In the genomic region with DNA sequence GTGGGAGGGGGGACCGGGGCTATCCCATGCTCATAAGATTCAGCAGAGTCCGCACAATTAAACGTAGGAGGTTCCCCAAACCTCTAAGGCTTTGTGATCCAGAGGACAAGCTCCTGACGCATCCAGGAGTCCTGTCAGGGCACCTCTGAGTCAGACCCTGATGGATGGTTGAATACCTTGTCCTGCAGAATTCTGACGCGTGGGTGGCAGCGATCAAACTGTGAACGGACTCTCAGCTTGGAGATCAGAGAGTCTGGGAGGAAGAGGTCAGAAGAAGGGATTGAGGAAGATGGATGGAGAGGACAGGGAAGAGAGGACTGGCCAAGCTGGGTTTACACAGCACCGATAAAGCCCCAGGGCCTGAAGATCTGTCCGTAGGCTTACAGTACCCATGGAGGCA, we compare ENCODE assay signal across 8 mouse cellular contexts. TPM values are rescaled to one million over a fixed set of nuclear protein-coding genes. Genes with fewer than 3 reads are reported as not detected.
A peak's percentile ranks its signal among the peaks of the same experiment; 100 is the strongest.
DNase-seq lines count a peak whose midpoint lies in the region; ATAC-seq and TF ChIP-seq lines count a peak whose summit lies in the region.

No protein-coding gene starts in this region.

- H3K4me1 ChIP-seq in erythroblast, embryonic 14.5 days (ENCODE audit: control insufficient read depth): peaks cover 22% of the 10 kb centered on the region
- peaks cover 8% of the 10 kb centered on the region for H3K4me1 ChIP-seq in lung, embryonic 16.5 days (replicated peaks; ENCODE audit: control insufficient read depth, insufficient read depth, low read length)
- H3K4me1 ChIP-seq in limb, embryonic 14.5 days (ENCODE audit: control insufficient read depth, insufficient read depth, low read length): peaks cover 9% of the 10 kb centered on the region
- H3K4me1 ChIP-seq in stomach, embryonic 14.5 days (ENCODE audit: control insufficient read depth, insufficient read depth, low read length): peaks cover 18% of the 10 kb centered on the region

- peak overlapping the region; percentile 37 for H3K4me3 ChIP-seq in erythroblast, embryonic 14.5 days (replicated peaks)
- peak overlapping the region; percentile 35 for H3K4me3 ChIP-seq in lung, embryonic 16.5 days (ENCODE audit: low read length)
- peak overlapping the region; percentile 22 for H3K4me3 ChIP-seq in limb, embryonic 14.5 days (replicated peaks; ENCODE audit: low read length)
- H3K4me3 ChIP-seq in stomach, embryonic 14.5 days (ENCODE audit: low read depth, low read length): peak overlapping the region; percentile 8; the same call in 1 of the 2 replicates

- peak overlapping the region; percentile 91 for H3K27ac ChIP-seq in lung, embryonic 16.5 days (ENCODE audit: low read length)
- peak overlapping the region; percentile 41; the same call in 1 of the 2 replicates for H3K27ac ChIP-seq in limb, embryonic 14.5 days (replicated peaks; ENCODE audit: low read depth, low read length)
- H3K27ac ChIP-seq in stomach, embryonic 14.5 days (ENCODE audit: low read length): peak overlapping the region; percentile 84

- H3K9me3 ChIP-seq in erythroblast, embryonic 14.5 days (ENCODE audit: control insufficient read depth, low read length): no peaks in the 10 kb centered on the region
- H3K9me3 ChIP-seq in lung, embryonic 16.5 days (ENCODE audit: control insufficient read depth, low read length): no peaks in the 10 kb centered on the region
- H3K9me3 ChIP-seq in limb, embryonic 14.5 days (ENCODE audit: control insufficient read depth, low read length): no peaks in the 10 kb centered on the region
- H3K9me3 ChIP-seq in stomach, embryonic 14.5 days (ENCODE audit: control insufficient read depth, low read depth, low read length): no peaks in the 10 kb centered on the region

- peak overlapping the region; percentile 48 for H3K4me2 ChIP-seq in lung, embryonic 16.5 days (ENCODE audit: low read depth, low read length)
- H3K4me2 ChIP-seq in limb, embryonic 14.5 days (replicated peaks; ENCODE audit: low read depth, low read length, severe bottlenecking): peak overlapping the region; percentile 43
- H3K4me2 ChIP-seq in stomach, embryonic 14.5 days (replicated peaks; ENCODE audit: low read depth, low read length): peak overlapping the region; percentile 24

- no peak for TF ChIP-seq POLR2A in limb, embryonic 14.5 days (IDR thresholded peaks at IDR 0.05; ENCODE audit: borderline replicate concordance, extremely low read depth, insufficient read depth, insufficient read length)

- no peak for ATAC-seq in erythroblast, adult 5-6 weeks (replicated peaks; ENCODE audit: low FRiP score, poor library complexity, severe bottlenecking)
- peak; percentile 11; the same call in 1 of the 2 replicates for ATAC-seq in lung, embryonic 16.5 days (ENCODE audit: low read depth)
- no peak for ATAC-seq in limb, embryonic 14.5 days (ENCODE audit: low FRiP score, low read depth)
- ATAC-seq in stomach, embryonic 14.5 days (ENCODE audit: insufficient number of reproducible peaks, insufficient read depth, low FRiP score, low read depth): no peak

- 17% methylated on average over 10 of the region's 10 CpGs for WGBS in lung, embryonic 16.5 days
- 29% methylated on average over 10 of the region's 10 CpGs for WGBS in limb, embryonic 14.5 days
- 15% methylated on average over 10 of the region's 10 CpGs for WGBS in stomach, embryonic 14.5 days

- H3K36me3 ChIP-seq in erythroblast, embryonic 14.5 days (ENCODE audit: control insufficient read depth): no peaks in the 10 kb centered on the region
- H3K36me3 ChIP-seq in lung, embryonic 16.5 days (ENCODE audit: control insufficient read depth, insufficient read depth, low read length): no peaks in the 10 kb centered on the region
- H3K36me3 ChIP-seq in limb, embryonic 14.5 days (ENCODE audit: control insufficient read depth, insufficient read depth, low read length): no peaks in the 10 kb centered on the region
- H3K36me3 ChIP-seq in stomach, embryonic 14.5 days (ENCODE audit: control insufficient read depth, insufficient read depth, low read length): no peaks in the 10 kb centered on the region

- H3K9ac ChIP-seq in lung, embryonic 16.5 days (ENCODE audit: low read length): peak overlapping the region; percentile 41
- no peak overlapping the region for H3K9ac ChIP-seq in limb, embryonic 14.5 days (ENCODE audit: low read depth, low read length, severe bottlenecking)
- no peak overlapping the region for H3K9ac ChIP-seq in stomach, embryonic 14.5 days (replicated peaks; ENCODE audit: low read depth, low read length)

- H3K27me3 ChIP-seq in erythroblast, embryonic 14.5 days (ENCODE audit: control insufficient read depth): peaks cover 50% of the 10 kb centered on the region
- H3K27me3 ChIP-seq in lung, embryonic 16.5 days (ENCODE audit: control insufficient read depth, insufficient read depth, low read depth, low read length): no peaks in the 10 kb centered on the region
- H3K27me3 ChIP-seq in limb, embryonic 14.5 days (ENCODE audit: control insufficient read depth, insufficient read depth, low read length): no peaks in the 10 kb centered on the region
- H3K27me3 ChIP-seq in stomach, embryonic 14.5 days (ENCODE audit: control insufficient read depth, insufficient read depth, low read length): no peaks in the 10 kb centered on the region

- no peak for DNase-seq in lung, adult 18-20 months
- DNase-seq in limb, embryonic 14.5 days (ENCODE audit: low spot score): no peak
- no peak for DNase-seq in gastrocnemius, postnatal 25 days
- no peak for DNase-seq in layer of hippocampus, adult 8-10 months (ENCODE audit: low spot score in 2 of 2)

RNA-seq across cellular contexts. Expression of gene Vsig10, which starts 5.0 kb away (rescaled TPM):
- polyA plus RNA-seq in erythroblast, embryonic 14.5 days (2012): not detected in 2 replicates
- total RNA-seq in erythroblast, adult 5-6 weeks (2015; ENCODE audit: low replicate concordance): 0.84 TPM in 1 of 2 replicates, not detected in the other
- 0.70 and 2.7 TPM in 2 replicates for total RNA-seq in erythroblast, adult 5-6 weeks (2017; ENCODE audit: low replicate concordance)
- polyA plus RNA-seq in lung, embryonic 16.5 days (2015; fragmentation: Nextera tagmentation; extraction: Ambion mirVana): 18.2 and 20.0 TPM in 2 replicates
- polyA plus RNA-seq in limb, embryonic 14.5 days (2012; rRNA removed): 10.3 and 14.0 TPM in 2 replicates
- 4.5 and 6.8 TPM in 2 replicates for polyA plus RNA-seq in limb, embryonic 14.5 days (2014; fragmentation: Nextera tagmentation; extraction: Ambion mirVana)
- polyA plus RNA-seq in stomach, embryonic 14.5 days (2014; fragmentation: Nextera tagmentation; extraction: Ambion mirVana): 10.9 and 14.5 TPM in 2 replicates
- total RNA-seq in gastrocnemius, postnatal 25 days (2021): 1 to 10 TPM; 5.0 to 5.5 TPM
- 1 to 10 TPM; 2.1 to 4.8 (median 3.0) TPM for total RNA-seq in layer of hippocampus, adult 8-10 months (2022)

RNA-seq across cellular contexts. Expression of gene Pebp1, which starts 26.5 kb away (rescaled TPM):
- 28.3 and 38.5 TPM in 2 replicates for polyA plus RNA-seq in erythroblast, embryonic 14.5 days (2012)
- 43.4 and 51.4 TPM in 2 replicates for total RNA-seq in erythroblast, adult 5-6 weeks (2015; ENCODE audit: low replicate concordance)
- 11.4 and 17.4 TPM in 2 replicates for total RNA-seq in erythroblast, adult 5-6 weeks (2017; ENCODE audit: low replicate concordance)
- 649 and 667 TPM in 2 replicates for polyA plus RNA-seq in lung, embryonic 16.5 days (2015; fragmentation: Nextera tagmentation; extraction: Ambion mirVana)
- 547 and 736 TPM in 2 replicates for polyA plus RNA-seq in limb, embryonic 14.5 days (2012; rRNA removed)
- polyA plus RNA-seq in limb, embryonic 14.5 days (2014; fragmentation: Nextera tagmentation; extraction: Ambion mirVana): 706 and 740 TPM in 2 replicates
- polyA plus RNA-seq in stomach, embryonic 14.5 days (2014; fragmentation: Nextera tagmentation; extraction: Ambion mirVana): 706 and 729 TPM in 2 replicates
- total RNA-seq in gastrocnemius, postnatal 25 days (2021): 100 to 1,000 TPM; 289 to 323 TPM
- total RNA-seq in layer of hippocampus, adult 8-10 months (2022): 100 to 1,000 TPM; 650 to 713 (median 683) TPM

RNA-seq across cellular contexts. Expression of gene Wsb2, which starts 43.2 kb away (rescaled TPM):
- 0.45 and 0.53 TPM in 2 replicates for polyA plus RNA-seq in erythroblast, embryonic 14.5 days (2012)
- total RNA-seq in erythroblast, adult 5-6 weeks (2015; ENCODE audit: low replicate concordance): 2.9 and 5.6 TPM in 2 replicates
- total RNA-seq in erythroblast, adult 5-6 weeks (2017; ENCODE audit: low replicate concordance): 3.1 and 4.2 TPM in 2 replicates
- polyA plus RNA-seq in lung, embryonic 16.5 days (2015; fragmentation: Nextera tagmentation; extraction: Ambion mirVana): 38.1 and 45.0 TPM in 2 replicates
- polyA plus RNA-seq in limb, embryonic 14.5 days (2012; rRNA removed): 59.5 and 81.6 TPM in 2 replicates
- polyA plus RNA-seq in limb, embryonic 14.5 days (2014; fragmentation: Nextera tagmentation; extraction: Ambion mirVana): 66.2 and 69.4 TPM in 2 replicates
- polyA plus RNA-seq in stomach, embryonic 14.5 days (2014; fragmentation: Nextera tagmentation; extraction: Ambion mirVana): 40.0 and 53.1 TPM in 2 replicates
- 10 to 100 TPM; 75.4 to 83.4 TPM for total RNA-seq in gastrocnemius, postnatal 25 days (2021)
- total RNA-seq in layer of hippocampus, adult 8-10 months (2022): 100 to 1,000 TPM; 228 to 259 (median 247) TPM

Comparison
In these comparisons a context has a peak if more than half of its experiments do, and no peak if none do; other contexts are left out.
1. H3K27ac ChIP-seq: peak in every context shown above with its lines; median percentile 91 in lung, embryonic 16.5 days; 84 in stomach, embryonic 14.5 days; 41 in limb, embryonic 14.5 days.
2. RNA of gene Pebp1, which starts 26.5 kb away (polyA plus RNA-seq): 706 to 729 TPM in stomach, embryonic 14.5 days, 547 to 740 TPM in limb, embryonic 14.5 days and 649 to 667 TPM in lung, embryonic 16.5 days; 28.3 to 38.5 TPM in erythroblast, embryonic 14.5 days; every median in the first group is over 10 times any median in the second.
3. RNA of gene Wsb2, which starts 43.2 kb away (polyA plus RNA-seq): 59.5 to 81.6 TPM in limb, embryonic 14.5 days, 38.1 to 45.0 TPM in lung, embryonic 16.5 days and 40.0 to 53.1 TPM in stomach, embryonic 14.5 days; 0.45 to 0.53 TPM in erythroblast, embryonic 14.5 days; every median in the first group is over 10 times any median in the second.
4. Peak in every context shown above with its lines, with median percentiles within 50 percentile points of each other: H3K4me3 ChIP-seq and H3K4me2 ChIP-seq.